Mouse (Mus musculus): ENCODE results near the gene Ankrd13a.

DNA sequence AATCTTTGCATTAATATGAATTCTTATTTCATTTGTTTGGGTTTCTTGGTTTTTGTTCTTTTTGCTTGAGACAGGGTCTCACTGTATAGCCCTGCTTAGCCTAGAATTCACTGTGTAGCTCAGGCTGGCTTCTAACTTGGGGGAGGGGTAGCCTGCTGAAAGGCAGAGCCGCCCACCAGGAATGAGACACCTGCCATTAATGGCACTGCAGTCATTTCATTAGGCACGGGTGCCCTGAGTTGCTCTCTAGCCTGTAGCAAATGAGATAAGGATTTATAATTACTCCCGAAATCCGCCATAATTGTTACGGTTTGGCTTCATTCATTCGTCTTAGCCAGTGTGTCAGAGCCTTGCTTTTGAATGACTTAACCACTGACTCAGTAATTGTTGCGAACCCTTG lies 1.7 kb downstream of the Ankrd13a start:
- TF ChIP-seq POLR2A (IDR thresholded peaks at IDR 0.05; ENCODE audit: insufficient read length, low read depth) (no peak), TCF3 (IDR thresholded peaks at IDR 0.05; ENCODE audit: insufficient read length, low read depth) (no peak), E2F4 (IDR thresholded peaks at IDR 0.05; ENCODE audit: insufficient read depth) (no peak), USF1 (IDR thresholded peaks at IDR 0.05; ENCODE audit: low read depth) (no peak), MAX (IDR thresholded peaks at IDR 0.05; ENCODE audit: low read depth) (no peak)

Data from myocyte (in vitro differentiated cells).